Mouse (Mus musculus): Measurements from ENCODE around the gene Cox8a. TPM values are rescaled to one million over a fixed set of nuclear protein-coding genes. Genes with fewer than 3 reads are reported as not detected.

Gene Cox8a
- polyA plus RNA-seq, 1 experiment from 2014 or later, result 1,275 TPM

GRCm38 (mm10) chr19:7170916-7171315 lies 46.5 kb downstream of the Cox8a start:
- Histone ChIP-seq H3K4me2 (replicated peaks) (no peak overlapping the region), H3K4me3 (replicated peaks; ENCODE audit: low read length) (no peak overlapping the region), H3K9ac (no peak overlapping the region), H3K27ac (no peak overlapping the region), H3K36me3 (replicated peaks; ENCODE audit: control insufficient read depth, insufficient read depth) (no peaks in the 10 kb centered on the region), H3K27me3 (ENCODE audit: control insufficient read depth, insufficient read depth, low read length) (peaks cover 13% of the 10 kb centered on the region; the same call in 1 of the 2 replicates), H3K9me3 (ENCODE audit: control insufficient read depth, low read length) (no peaks in the 10 kb centered on the region), H3K4me1 (replicated peaks; ENCODE audit: control insufficient read depth, insufficient read depth, low read length) (peaks cover 26% of the 10 kb centered on the region)
- no peak for ATAC-seq (ENCODE audit: low FRiP score)
- no peak for DNase-seq (ENCODE audit: low spot score)
- 70% methylated on average over 6 of the region's 6 CpGs for WGBS

GRCm38 (mm10) chr19:7168423-7168822 lies 49.0 kb downstream of the Cox8a start:
- H3K4me2 ChIP-seq (replicated peaks), result no peak overlapping the region
- H3K4me3 ChIP-seq (replicated peaks; ENCODE audit: low read length), result no peak overlapping the region
- H3K27me3 ChIP-seq (ENCODE audit: control insufficient read depth, insufficient read depth, low read length), result peaks cover 28% of the 10 kb centered on the region
- 34% methylated on average over 2 of the region's 2 CpGs for WGBS
- no peaks in the 10 kb centered on the region for H3K9me3 ChIP-seq (ENCODE audit: control insufficient read depth, low read length)
- H3K27ac ChIP-seq, result no peak overlapping the region
- no peak overlapping the region for H3K9ac ChIP-seq
- no peak for DNase-seq (ENCODE audit: low spot score)
- ATAC-seq (ENCODE audit: low FRiP score), result no peak
- H3K4me1 ChIP-seq (replicated peaks; ENCODE audit: control insufficient read depth, insufficient read depth, low read length), result peaks cover 42% of the 10 kb centered on the region
- no peaks in the 10 kb centered on the region for H3K36me3 ChIP-seq (replicated peaks; ENCODE audit: control insufficient read depth, insufficient read depth)

- no peak for ATAC-seq (ENCODE audit: low FRiP score)
- Histone ChIP-seq H3K9ac (no peak overlapping the region), H3K27me3 (ENCODE audit: control insufficient read depth, insufficient read depth, low read length) (peaks cover 33% of the 10 kb centered on the region), H3K4me1 (replicated peaks; ENCODE audit: control insufficient read depth, insufficient read depth, low read length) (peaks cover 33% of the 10 kb centered on the region), H3K27ac (no peak overlapping the region), H3K36me3 (replicated peaks; ENCODE audit: control insufficient read depth, insufficient read depth) (no peaks in the 10 kb centered on the region), H3K4me3 (replicated peaks; ENCODE audit: low read length) (no peak overlapping the region), H3K4me2 (replicated peaks) (no peak overlapping the region), H3K9me3 (ENCODE audit: control insufficient read depth, low read length) (no peaks in the 10 kb centered on the region)
- no peak for DNase-seq (ENCODE audit: low spot score)
- 17% methylated on average over 6 of the region's 6 CpGs for WGBS
Observed at GRCm38 (mm10) chr19:7166767-7167166, 50.6 kb downstream of the Cox8a start.

- H3K27ac ChIP-seq, result 0 out of 2 replicates have a peak overlapping the region, but pooled peaks have one; percentile 71
- H3K9me3 ChIP-seq (ENCODE audit: control insufficient read depth, low read length), result no peaks in the 10 kb centered on the region
- H3K4me2 ChIP-seq (replicated peaks), result peak overlapping the region; percentile 96
- peaks cover 33% of the 10 kb centered on the region for H3K27me3 ChIP-seq (ENCODE audit: control insufficient read depth, insufficient read depth, low read length)
- ATAC-seq (ENCODE audit: low FRiP score) (peak; percentile 1; the same call in 1 of the 2 replicates), DNase-seq (ENCODE audit: low spot score) (no peak)
- H3K4me1 ChIP-seq (replicated peaks; ENCODE audit: control insufficient read depth, insufficient read depth, low read length), result peaks cover 28% of the 10 kb centered on the region
- no peaks in the 10 kb centered on the region for H3K36me3 ChIP-seq (replicated peaks; ENCODE audit: control insufficient read depth, insufficient read depth)
- 3% methylated on average over 14 of the region's 15 CpGs for WGBS
- H3K4me3 ChIP-seq (replicated peaks; ENCODE audit: low read length), result peak overlapping the region; percentile 74
- peak overlapping the region; percentile 85 for H3K9ac ChIP-seq
Observed at GRCm38 (mm10) chr19:7166200-7166711, 51.2 kb downstream of the Cox8a start.

GRCm38 (mm10) chr19:7165509-7166199 lies 51.8 kb downstream of the Cox8a start:
- WGBS, result under 1% methylated on average over 83 of the region's 105 CpGs
- Histone ChIP-seq H3K9ac (peak overlapping the region; percentile 85), H3K4me3 (replicated peaks; ENCODE audit: low read length) (peak overlapping the region; percentile 74), H3K27me3 (ENCODE audit: control insufficient read depth, insufficient read depth, low read length) (peaks cover 33% of the 10 kb centered on the region), H3K36me3 (replicated peaks; ENCODE audit: control insufficient read depth, insufficient read depth) (no peaks in the 10 kb centered on the region), H3K4me2 (replicated peaks) (peak overlapping the region; percentile 96), H3K9me3 (ENCODE audit: control insufficient read depth, low read length) (no peaks in the 10 kb centered on the region), H3K4me1 (replicated peaks; ENCODE audit: control insufficient read depth, insufficient read depth, low read length) (peaks cover 24% of the 10 kb centered on the region), H3K27ac (peak overlapping the region; percentile 71)
- no peak for DNase-seq (ENCODE audit: low spot score)
- ATAC-seq (ENCODE audit: low FRiP score), result peak; percentile 31

Other genes with a start within 250 kb of the Cox8a start
- gene Ppp1r14b, start 242.6 kb downstream of the Cox8a start, polyA plus RNA-seq (2014; fragmentation: Nextera tagmentation; extraction: Ambion mirVana), result 211 and 215 TPM in 2 replicates
- gene Plcb3, start 241.1 kb downstream of the Cox8a start, polyA plus RNA-seq (2014; fragmentation: Nextera tagmentation; extraction: Ambion mirVana), result 10.6 and 11.4 TPM in 2 replicates
- 99.2 and 101 TPM in 2 replicates for gene Fkbp2, start 237.1 kb downstream of the Cox8a start, polyA plus RNA-seq (2014; fragmentation: Nextera tagmentation; extraction: Ambion mirVana)
- gene Vegfb, start 230.0 kb downstream of the Cox8a start, polyA plus RNA-seq (2014; fragmentation: Nextera tagmentation; extraction: Ambion mirVana), result 54.8 and 57.6 TPM in 2 replicates
- gene Dnajc4, start 225.0 kb downstream of the Cox8a start, polyA plus RNA-seq (2014; fragmentation: Nextera tagmentation; extraction: Ambion mirVana), result 22.8 and 23.7 TPM in 2 replicates
- gene Nudt22, start 221.5 kb downstream of the Cox8a start, polyA plus RNA-seq (2014; fragmentation: Nextera tagmentation; extraction: Ambion mirVana), result 18.0 and 19.0 TPM in 2 replicates
- 17.8 and 19.8 TPM in 2 replicates for gene Trpt1, start 221.5 kb downstream of the Cox8a start, polyA plus RNA-seq (2014; fragmentation: Nextera tagmentation; extraction: Ambion mirVana)
- gene Fermt3, start 198.1 kb downstream of the Cox8a start, polyA plus RNA-seq (2014; fragmentation: Nextera tagmentation; extraction: Ambion mirVana), result 3.1 and 3.8 TPM in 2 replicates
- 204 and 230 TPM in 2 replicates for gene Stip1, start 177.6 kb downstream of the Cox8a start, polyA plus RNA-seq (2014; fragmentation: Nextera tagmentation; extraction: Ambion mirVana)
- gene Macrod1, start 160.8 kb downstream of the Cox8a start, polyA plus RNA-seq (2014; fragmentation: Nextera tagmentation; extraction: Ambion mirVana), result 5.2 and 6.9 TPM in 2 replicates
- 8.7 and 9.5 TPM in 2 replicates for gene Flrt1, start 111.9 kb downstream of the Cox8a start, polyA plus RNA-seq (2014; fragmentation: Nextera tagmentation; extraction: Ambion mirVana)
- 231 and 234 TPM in 2 replicates for gene Otub1, start 11.3 kb downstream of the Cox8a start, polyA plus RNA-seq (2014; fragmentation: Nextera tagmentation; extraction: Ambion mirVana)
- 67.6 and 69.1 TPM in 2 replicates for gene Naa40, start 23.6 kb upstream of the Cox8a start, polyA plus RNA-seq (2014; fragmentation: Nextera tagmentation; extraction: Ambion mirVana)
- 12.0 and 13.4 TPM in 2 replicates for gene Rcor2, start 49.7 kb upstream of the Cox8a start, polyA plus RNA-seq (2014; fragmentation: Nextera tagmentation; extraction: Ambion mirVana)
- gene Mark2, start 124.2 kb upstream of the Cox8a start, polyA plus RNA-seq (2014; fragmentation: Nextera tagmentation; extraction: Ambion mirVana), result 50.7 and 57.6 TPM in 2 replicates
- gene Spindoc, start 165.4 kb upstream of the Cox8a start, polyA plus RNA-seq (2014; fragmentation: Nextera tagmentation; extraction: Ambion mirVana), result 21.8 and 25.8 TPM in 2 replicates
- 15.4 and 16.3 TPM in 2 replicates for gene 2700081O15Rik, start 200.0 kb upstream of the Cox8a start, polyA plus RNA-seq (2014; fragmentation: Nextera tagmentation; extraction: Ambion mirVana)

All from hindbrain, embryonic 14.5 days (tissue).